Mouse (Mus musculus) CD4-positive helper T cell, adult 2 months (primary cell): ENCODE measurements around the gene Jtb.

Experiments
- DNase-seq: peaks from one replicate; pipeline ENCODE4 v3.0.0-alpha.2; 2012; ENCODE audit warnings: low read depth, missing footprints, low spot score

Gene Jtb

GRCm38 (mm10) chr3:90231507-90232333 lies at the start of gene Jtb:
TSS of gene Jtb (plus strand) at chr3:90231597.
- peak; percentile 93 for DNase-seq

- DNase-seq: no peak
These were observed 47.8 kb upstream of the Jtb start for GRCm38 (mm10) chr3:90183581-90183980.

GRCm38 (mm10) chr3:90190859-90191510 lies 40.4 kb upstream of the Jtb start:
- DNase-seq: no peak

GRCm38 (mm10) chr3:90194759-90195158 lies 36.6 kb upstream of the Jtb start:
- DNase-seq: no peak

GRCm38 (mm10) chr3:90195644-90196043 lies 35.8 kb upstream of the Jtb start:
- no peak for DNase-seq

GRCm38 (mm10) chr3:90197548-90197947 lies 33.8 kb upstream of the Jtb start:
- no peak for DNase-seq

- no peak for DNase-seq
These were observed 28.5 kb upstream of the Jtb start for GRCm38 (mm10) chr3:90202884-90203283.

GRCm38 (mm10) chr3:90203619-90204018 lies 27.8 kb upstream of the Jtb start:
- no peak for DNase-seq

- no peak for DNase-seq
These were observed 26.8 kb upstream of the Jtb start for GRCm38 (mm10) chr3:90204582-90204981.

- DNase-seq: no peak
These were observed 22.7 kb upstream of the Jtb start for GRCm38 (mm10) chr3:90208662-90209061.

- DNase-seq: no peak
These were observed 21.4 kb upstream of the Jtb start for GRCm38 (mm10) chr3:90209908-90210566.

- DNase-seq: peak; percentile 66
These were observed 19.7 kb upstream of the Jtb start for GRCm38 (mm10) chr3:90211475-90212398.

- DNase-seq: peak; percentile 29
These were observed 18.7 kb upstream of the Jtb start for GRCm38 (mm10) chr3:90212723-90213122.

- peak; percentile 96 for DNase-seq
These were observed 18.0 kb upstream of the Jtb start, which contains the start of the genes Rps27 and Rab13 for GRCm38 (mm10) chr3:90213377-90213866. TSS of gene Rps27 (minus strand) at chr3:90213651. TSS of gene Rab13 (plus strand) at chr3:90213695.

- no peak for DNase-seq
These were observed 17.3 kb upstream of the Jtb start for GRCm38 (mm10) chr3:90213956-90214684.

- peak; percentile 51 for DNase-seq
These were observed 15.5 kb upstream of the Jtb start for GRCm38 (mm10) chr3:90215825-90216380.

GRCm38 (mm10) chr3:90220088-90220487 lies 11.3 kb upstream of the Jtb start:
- DNase-seq: peak; percentile 63

GRCm38 (mm10) chr3:90220531-90220951 lies 10.9 kb upstream of the Jtb start:
- DNase-seq: no peak

GRCm38 (mm10) chr3:90221123-90221522 lies 10.3 kb upstream of the Jtb start:
- no peak for DNase-seq

- no peak for DNase-seq
These were observed 8.9 kb upstream of the Jtb start for GRCm38 (mm10) chr3:90222455-90222854.
